Mouse (Mus musculus) ES-E14 (cell line): ENCODE data around the gene 4930415O20Rik. TPM values are rescaled to one million over a fixed set of nuclear protein-coding genes. Genes with fewer than 3 reads are reported as not detected.

Experiments
- DNase-seq: peaks from one replicate; pipeline ENCODE4 v3.0.0-alpha.2; 2013; ENCODE audit warnings: low read depth, low spot score
- H3K27ac ChIP-seq: 2 replicates; pipeline ENCODE4 v1.5.1; 2012; ENCODE audit warnings: low read depth, mild to moderate bottlenecking, low read length, moderate library complexity, mixed read lengths; ENCODE audit not compliant: poor library complexity, insufficient read depth, severe bottlenecking
- H3K36me3 ChIP-seq: 2 replicates; pipeline ENCODE4 v1.6.1; 2012; ENCODE audit warnings: mild to moderate bottlenecking, low read length, moderate library complexity, mixed read lengths; ENCODE audit not compliant: control insufficient read depth, poor library complexity, insufficient read depth, severe bottlenecking
- H3K4me1 ChIP-seq, 2 experiments: fragments of 150-350 bp in 1 of 2; sonication (generic) in 1 of 2; 2 replicates each; pipeline ENCODE4 v1.6.1; 2012; ENCODE audit warnings: low read length in 2 of 2, mild to moderate bottlenecking in 1 of 2, mixed read lengths in 1 of 2; ENCODE audit not compliant: control insufficient read depth in 2 of 2, insufficient read depth in 2 of 2, poor library complexity in 1 of 2
- H3K4me3 ChIP-seq, 2 experiments: fragments of 150-350 bp in 1 of 2; sonication (generic) in 1 of 2; 2 replicates each; pipeline ENCODE4 v1.5.1; 2012; ENCODE audit warnings: low read length in 2 of 2, low read depth in 1 of 2, mild to moderate bottlenecking in 1 of 2, mixed read lengths in 1 of 2; ENCODE audit not compliant: insufficient read depth in 1 of 2, poor library complexity in 1 of 2, severe bottlenecking in 1 of 2
- H3K9ac ChIP-seq: 2 replicates; pipeline ENCODE4 v1.6.1; 2012; ENCODE audit warnings: low read depth, mild to moderate bottlenecking, low read length, mixed read lengths; ENCODE audit not compliant: poor library complexity, insufficient read depth, severe bottlenecking
- H3K9me3 ChIP-seq: fragments of 150-350 bp; sonication (generic); 2 replicates; pipeline ENCODE4 v1.6.1; 2012; ENCODE audit warnings: low read depth, mild to moderate bottlenecking, low read length; ENCODE audit not compliant: control insufficient read depth, insufficient read depth
- CHD2 ChIP-seq: IDR thresholded peaks from 2 replicates; pipeline ENCODE4 v1.6.1; 2014; ENCODE audit warnings: mild to moderate bottlenecking, low read depth, low read length, inconsistent platforms
- HCFC1 ChIP-seq: IDR thresholded peaks from 2 replicates; pipeline ENCODE4 v1.6.1; 2012; ENCODE audit warnings: low read length, inconsistent platforms, borderline replicate concordance; ENCODE audit not compliant: insufficient read depth
- MAFK ChIP-seq: IDR thresholded peaks from 2 replicates; pipeline ENCODE4 v1.6.1; 2014; ENCODE audit warnings: mild to moderate bottlenecking, low read depth, low read length, inconsistent platforms; ENCODE audit not compliant: insufficient read depth
- ZC3H11A ChIP-seq: IDR thresholded peaks from 2 replicates; pipeline ENCODE4 v1.6.1; 2012; ENCODE audit warnings: low read depth, mild to moderate bottlenecking, inconsistent platforms, low read length, borderline replicate concordance
- ZNF384 ChIP-seq: IDR thresholded peaks from 2 replicates; pipeline ENCODE4 v1.6.1; 2012; ENCODE audit warnings: low read depth, low read length, inconsistent platforms
- in situ Hi-C, 2 experiments: fragments of 600-800 bp; cut with MboI; formaldehyde crosslinking; loops; one replicate each; pipeline ENCODE4 v1.15.1; 2025; ENCODE audit warnings: low sequenced_read_pairs in 2 of 2, inconsistent platforms in 1 of 2; ENCODE audit not compliant: unreplicated experiment in 2 of 2
- total RNA-seq: library from RNA; depleted of rRNA; stranded (reverse); fragments of 300-350 nt; gene quantifications from 2 replicates; pipeline ENCODE4 v1.2.3, GENCODE M21; 2012

Gene 4930415O20Rik
- total RNA-seq, 1 experiment: not detected

DNA sequence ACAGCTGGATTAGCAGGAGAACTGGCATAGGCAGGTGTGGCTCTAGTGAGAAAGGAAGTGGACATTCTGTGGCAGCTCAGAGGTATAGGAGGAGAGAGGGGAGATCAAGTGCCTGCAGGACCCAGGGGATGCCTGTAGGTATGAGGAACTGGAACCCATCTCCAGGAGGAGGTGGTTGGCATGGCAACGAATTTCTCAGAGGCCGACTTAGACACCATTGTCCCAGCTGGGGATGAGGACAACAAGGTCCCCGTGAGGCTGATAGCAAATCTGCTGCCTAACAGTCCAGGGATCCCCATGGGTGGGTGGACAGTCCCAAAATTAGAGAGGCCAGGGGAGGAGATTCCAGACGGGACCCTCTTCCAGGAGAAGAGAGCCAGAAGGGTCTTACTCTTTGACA is 62.1 kb downstream of the 4930415O20Rik start:
- Histone ChIP-seq H3K9ac (peak overlapping the region; percentile 15; the same call in 1 of the 2 replicates), H3K27ac (no peak overlapping the region), H3K4me1 (peaks cover 10 to 50% of the 10 kb centered on the region in 2 experiments), H3K4me3 (no peak overlapping the region), H3K9me3 (no peaks in the 10 kb centered on the region), H3K36me3 (no peaks in the 10 kb centered on the region)
- TF ChIP-seq MAFK (no peak), CHD2 (no peak), HCFC1 (no peak), ZC3H11A (no peak), ZNF384 (no peak)
- in situ Hi-C loops: no loop called here
- no peak for DNase-seq

DNA sequence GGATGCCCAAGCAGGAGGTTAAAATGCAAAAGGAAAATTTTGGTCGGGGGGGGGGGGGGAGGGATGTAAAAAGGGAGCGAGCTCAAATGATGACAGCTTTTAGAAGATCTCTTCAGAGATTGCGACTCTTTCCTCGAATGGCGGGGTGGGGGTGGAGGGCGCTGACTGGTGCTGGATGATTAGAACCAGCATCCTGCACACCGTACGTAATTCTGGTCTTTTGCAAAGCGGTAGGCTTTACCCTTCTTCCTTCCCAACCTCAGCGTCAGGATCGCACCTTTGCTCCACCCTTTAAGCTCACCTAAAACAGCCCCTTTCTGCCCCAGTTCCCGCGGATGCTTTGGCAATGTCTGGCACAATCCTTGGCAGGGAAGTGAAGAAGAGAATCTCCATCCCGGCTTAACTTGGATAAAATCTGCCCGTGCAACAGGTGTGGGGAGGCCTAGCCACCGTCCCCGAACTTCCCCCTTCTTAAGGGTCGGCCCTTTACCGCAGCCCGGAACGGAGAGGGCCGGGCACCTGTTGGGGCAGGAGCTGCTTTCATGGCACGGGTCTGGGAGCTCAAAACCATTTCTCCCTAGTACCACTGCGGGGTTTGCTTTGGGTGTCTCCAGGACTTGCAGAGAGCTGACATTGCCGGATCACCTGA is 63.1 kb downstream of the 4930415O20Rik start:
- Histone ChIP-seq H3K9me3 (no peaks in the 10 kb centered on the region), H3K4me3 (peak overlapping the region; percentile 79 to 93), H3K36me3 (no peaks in the 10 kb centered on the region), H3K9ac (peak overlapping the region; percentile 78; the same call in 1 of the 2 replicates), H3K27ac (0 out of 2 replicates have a peak overlapping the region, but pooled peaks have one; percentile 76), H3K4me1 (peaks cover 10 to 45% of the 10 kb centered on the region in 2 experiments)
- no peak for DNase-seq
- in situ Hi-C loops: no loop called here
- TF ChIP-seq CHD2 (no peak), ZC3H11A (no peak), MAFK (no peak), ZNF384 (no peak), HCFC1 (no peak)

DNA sequence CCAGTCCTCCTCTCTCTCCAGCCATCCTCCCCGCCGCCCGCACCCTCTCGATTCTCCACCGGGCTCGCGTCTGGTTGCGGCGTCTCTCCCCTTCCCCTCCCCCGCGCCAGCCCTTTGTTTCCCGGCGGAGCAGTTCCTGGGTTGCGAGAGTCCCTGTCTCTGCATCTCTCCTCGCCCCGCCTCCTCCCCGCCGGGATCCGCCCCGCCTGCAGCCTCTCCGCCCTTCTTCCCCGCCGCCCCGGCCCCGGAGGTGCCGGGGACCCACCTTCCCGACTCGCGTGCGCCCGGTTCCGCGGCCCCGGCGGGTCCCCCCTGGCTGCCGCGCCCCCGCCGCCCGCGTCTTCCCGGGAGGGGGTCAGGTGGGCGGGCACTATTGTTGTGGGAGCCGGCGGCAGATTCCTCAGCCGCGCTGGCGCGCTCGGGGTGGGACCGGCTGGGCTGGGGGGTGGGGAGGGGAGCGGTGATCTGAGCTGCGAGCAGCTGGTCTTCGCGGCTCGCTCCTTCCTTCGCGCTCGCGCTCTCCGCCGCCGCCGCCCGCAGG is 63.8 kb downstream of the 4930415O20Rik start:
- no peaks in the 10 kb centered on the region for H3K9me3 ChIP-seq
- in situ Hi-C loops: no loop called here
- peak; percentile 83 for DNase-seq

DNA sequence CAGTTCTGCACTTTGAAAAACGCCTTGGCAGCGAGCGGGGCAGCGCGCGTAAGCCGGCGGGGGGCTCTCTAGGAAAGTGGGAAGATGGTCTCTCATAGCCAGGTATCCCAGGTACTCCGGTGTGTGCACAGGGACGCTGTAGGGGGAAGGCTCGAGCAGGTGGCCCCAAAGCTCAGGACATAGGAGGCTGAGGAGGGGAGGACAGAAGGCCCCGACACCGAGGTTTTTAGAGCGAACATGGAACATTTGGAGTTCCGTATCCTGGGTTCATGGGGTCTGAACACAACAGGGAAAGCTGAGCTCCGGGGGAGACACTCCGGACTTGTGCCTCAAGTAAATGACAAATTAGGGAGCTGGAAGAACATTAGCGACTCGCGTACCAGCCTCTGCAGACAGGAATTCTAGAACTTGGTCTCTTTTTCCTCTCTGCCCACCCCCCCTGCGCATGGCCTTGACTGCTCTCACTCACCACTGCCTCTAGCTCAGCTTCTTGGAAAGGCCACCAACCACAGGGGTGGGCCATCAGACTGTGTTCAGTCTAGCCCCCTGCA is 64.6 kb downstream of the 4930415O20Rik start:
- DNase-seq: no peak
- no peaks in the 10 kb centered on the region for H3K9me3 ChIP-seq

More for the DNA sequence above, 63.8 kb downstream of the 4930415O20Rik start:
- H3K4me1 ChIP-seq: peaks cover 10 to 43% of the 10 kb centered on the region in 2 experiments
- H3K4me3 ChIP-seq: peak overlapping the region; percentile 79 to 93
- H3K27ac ChIP-seq: peak overlapping the region; percentile 76
- peak overlapping the region; percentile 78 for H3K9ac ChIP-seq
- H3K36me3 ChIP-seq: peaks cover 3% of the 10 kb centered on the region; the same call in 1 of the 2 replicates
- no peak for TF ChIP-seq HCFC1
- TF ChIP-seq CHD2: peak; percentile 37; the same call in 1 of the 2 replicates
- no peak for TF ChIP-seq MAFK
- no peak for TF ChIP-seq ZC3H11A
- TF ChIP-seq ZNF384: no peak

More for the DNA sequence above, 64.6 kb downstream of the 4930415O20Rik start:
- Histone ChIP-seq H3K9ac (peak overlapping the region; percentile 48; the same call in 1 of the 2 replicates), H3K27ac (peak overlapping the region; percentile 14; the same call in 1 of the 2 replicates), H3K4me3 (peak overlapping the region; percentile 79 to 93), H3K4me1 (peaks cover 11 to 42% of the 10 kb centered on the region in 2 experiments), H3K36me3 (peaks cover 5% of the 10 kb centered on the region)
- in situ Hi-C loops: no loop called here
- TF ChIP-seq HCFC1 (no peak), CHD2 (no peak), ZNF384 (no peak), MAFK (no peak), ZC3H11A (no peak)
